Mouse (Mus musculus): Measurements from ENCODE around the gene Fbxw8.

DNA sequence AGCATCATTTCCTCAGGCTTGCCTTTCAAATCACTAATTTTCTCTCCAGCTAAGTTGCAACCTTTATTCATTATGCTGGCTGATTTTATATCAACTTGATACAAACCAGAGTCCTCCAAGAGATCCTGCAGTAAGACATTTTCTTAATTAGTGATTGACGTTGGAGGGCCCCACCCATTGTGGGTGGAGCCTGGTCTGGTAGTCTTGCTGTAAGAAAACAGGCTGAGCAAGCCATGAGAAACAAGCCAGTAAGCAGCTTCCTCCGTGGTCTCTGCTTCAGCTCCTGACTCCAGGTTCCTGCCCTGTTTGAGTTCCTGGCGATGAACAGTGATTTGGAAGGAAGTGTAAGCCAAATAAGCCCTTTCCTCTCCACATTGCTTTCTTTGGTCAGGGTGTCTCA lies 119.5 kb downstream of the Fbxw8 start:
- TF ChIP-seq POLR2A (IDR thresholded peaks at IDR 0.05; ENCODE audit: low read depth, low read length) (no peak), CTCF (IDR thresholded peaks at IDR 0.05; ENCODE audit: extremely low read depth, insufficient read depth, insufficient read length, insufficient replicate concordance) (no peak)
